Mouse (Mus musculus): ENCODE data around the gene Man1a2.

GRCm38 (mm10) chr3:100728008-100728712 lies 42.9 kb upstream of the Man1a2 start:
- TF ChIP-seq CTCF (IDR thresholded peaks at IDR 0.05; ENCODE audit: extremely low read depth, insufficient read depth, insufficient read length, insufficient replicate concordance) (no peak), POLR2A (IDR thresholded peaks at IDR 0.05; ENCODE audit: low read depth, low read length) (no peak)
